In genomic region chr10:24738456-24738855, GRCm38 (mm10) we compare ENCODE assay signal across 22 mouse cellular contexts. TPM values are rescaled to one million over a fixed set of nuclear protein-coding genes. Genes with fewer than 3 reads are reported as not detected.
DNase-seq lines count a peak whose midpoint lies in the region; ATAC-seq lines count a peak whose summit lies in the region.
"Had no signal": no experiment of that assay in that cellular context is flagged by ENCODE, and none has a peak within 500 bp of the region (broad histone marks: within the 10 kb centered on the region; RNA-seq: fewer than 3 reads in every experiment).

No protein-coding gene starts in this region.

- no peak for ATAC-seq in embryonic facial prominence, embryonic 11.5 days (replicated peaks; ENCODE audit: insufficient number of reproducible peaks, low FRiP score, low TSS enrichment, low read depth)
- no peak for ATAC-seq in midbrain, embryonic 14.5 days (ENCODE audit: low FRiP score, low TSS enrichment)
- ATAC-seq in midbrain, embryonic 15.5 days (replicated peaks): no peak
- ATAC-seq: lung, postnatal 0 days had no signal

- no peaks in the 10 kb centered on the region for H3K4me1 ChIP-seq in embryonic facial prominence, embryonic 11.5 days (ENCODE audit: control insufficient read depth, insufficient read depth, low read length)
- H3K4me1 ChIP-seq in embryonic facial prominence, embryonic 10.5 days: no peaks in the 10 kb centered on the region; the same call in 1 of the 2 replicates
- H3K4me1 ChIP-seq in midbrain, embryonic 14.5 days (ENCODE audit: control insufficient read depth, insufficient read depth, low read length): no peaks in the 10 kb centered on the region
- H3K4me1 ChIP-seq in midbrain, embryonic 15.5 days: no peaks in the 10 kb centered on the region
- H3K4me1 ChIP-seq: forebrain, embryonic 10.5 days; hindbrain, embryonic 15.5 days had no signal

- H3K27ac ChIP-seq in embryonic facial prominence, embryonic 11.5 days (replicated peaks; ENCODE audit: low read depth, low read length): no peak overlapping the region
- no peak overlapping the region for H3K27ac ChIP-seq in embryonic facial prominence, embryonic 10.5 days (replicated peaks)
- no peak overlapping the region for H3K27ac ChIP-seq in midbrain, embryonic 14.5 days (replicated peaks; ENCODE audit: low read depth, low read length)
- H3K27ac ChIP-seq in midbrain, embryonic 15.5 days: no peak overlapping the region
- H3K27ac ChIP-seq: embryonic facial prominence, embryonic 15.5 days; forebrain, embryonic 10.5 days; heart, embryonic 13.5 days; hindbrain, embryonic 15.5 days; kidney, postnatal 0 days; liver, embryonic 14.5 days; stomach, postnatal 0 days had no signal

- H3K4me2 ChIP-seq in embryonic facial prominence, embryonic 11.5 days (ENCODE audit: low read depth, low read length): no peak overlapping the region
- no peak overlapping the region for H3K4me2 ChIP-seq in midbrain, embryonic 14.5 days (ENCODE audit: low read length)
- no peak overlapping the region for H3K4me2 ChIP-seq in midbrain, embryonic 15.5 days
- H3K4me2 ChIP-seq: embryonic facial prominence, embryonic 15.5 days; heart, embryonic 13.5 days; hindbrain, embryonic 15.5 days; midbrain, embryonic 11.5 days had no signal

- H3K27me3 ChIP-seq in embryonic facial prominence, embryonic 11.5 days (ENCODE audit: control insufficient read depth, insufficient read depth, low read length): no peaks in the 10 kb centered on the region
- no peaks in the 10 kb centered on the region for H3K27me3 ChIP-seq in embryonic facial prominence, embryonic 10.5 days (replicated peaks; ENCODE audit: low read depth, poor library complexity, severe bottlenecking)
- no peaks in the 10 kb centered on the region for H3K27me3 ChIP-seq in midbrain, embryonic 14.5 days (ENCODE audit: control insufficient read depth, insufficient read depth, low read length)
- no peaks in the 10 kb centered on the region for H3K27me3 ChIP-seq in midbrain, embryonic 15.5 days (replicated peaks)
- H3K27me3 ChIP-seq: embryonic facial prominence, embryonic 15.5 days; heart, embryonic 13.5 days; hindbrain, embryonic 15.5 days had no signal

- no peak overlapping the region for H3K9ac ChIP-seq in embryonic facial prominence, embryonic 11.5 days (replicated peaks; ENCODE audit: low read length)
- H3K9ac ChIP-seq in midbrain, embryonic 14.5 days (replicated peaks; ENCODE audit: low read length): no peak overlapping the region
- H3K9ac ChIP-seq in midbrain, embryonic 15.5 days: no peak overlapping the region
- H3K9ac ChIP-seq: embryonic facial prominence, embryonic 15.5 days; heart, embryonic 13.5 days; hindbrain, embryonic 15.5 days; liver, embryonic 14.5 days had no signal

- 68% methylated on average over 2 of the region's 2 CpGs for WGBS in embryonic facial prominence, embryonic 11.5 days
- WGBS in embryonic facial prominence, embryonic 10.5 days: 73% methylated on average over 2 of the region's 2 CpGs
- 79% methylated on average over 2 of the region's 2 CpGs for whole genome bisulfite sequencing in midbrain, embryonic 14.5 days
- 74% methylated on average over 2 of the region's 2 CpGs for WGBS in midbrain, embryonic 15.5 days

- H3K4me3 ChIP-seq in embryonic facial prominence, embryonic 11.5 days (ENCODE audit: low read depth, low read length): no peak overlapping the region
- no peak overlapping the region for H3K4me3 ChIP-seq in embryonic facial prominence, embryonic 10.5 days
- H3K4me3 ChIP-seq in midbrain, embryonic 14.5 days (replicated peaks; ENCODE audit: low read depth, low read length): no peak overlapping the region
- H3K4me3 ChIP-seq in midbrain, embryonic 15.5 days: no peak overlapping the region
- H3K4me3 ChIP-seq: embryonic facial prominence, embryonic 15.5 days; forebrain, embryonic 10.5 days; heart, embryonic 13.5 days; hindbrain, embryonic 15.5 days; myocyte had no signal

- H3K9me3 ChIP-seq in embryonic facial prominence, embryonic 11.5 days (replicated peaks; ENCODE audit: control insufficient read depth, low read length): no peaks in the 10 kb centered on the region
- H3K9me3 ChIP-seq in embryonic facial prominence, embryonic 10.5 days: no peaks in the 10 kb centered on the region
- H3K9me3 ChIP-seq in midbrain, embryonic 14.5 days (ENCODE audit: control insufficient read depth, low read length): no peaks in the 10 kb centered on the region
- no peaks in the 10 kb centered on the region for H3K9me3 ChIP-seq in midbrain, embryonic 15.5 days
- H3K9me3 ChIP-seq: embryonic facial prominence, embryonic 15.5 days; G1E; heart, embryonic 13.5 days; hindbrain, embryonic 15.5 days had no signal

- H3K36me3 ChIP-seq in embryonic facial prominence, embryonic 11.5 days (replicated peaks; ENCODE audit: control insufficient read depth, insufficient read depth, low read depth, low read length): no peaks in the 10 kb centered on the region
- no peaks in the 10 kb centered on the region for H3K36me3 ChIP-seq in embryonic facial prominence, embryonic 10.5 days (replicated peaks)
- no peaks in the 10 kb centered on the region for H3K36me3 ChIP-seq in midbrain, embryonic 14.5 days (ENCODE audit: control insufficient read depth, insufficient read depth, low read length)
- H3K36me3 ChIP-seq in midbrain, embryonic 15.5 days (replicated peaks): no peaks in the 10 kb centered on the region
- H3K36me3 ChIP-seq: embryonic facial prominence, embryonic 15.5 days; forebrain, embryonic 10.5 days; G1E; heart, embryonic 13.5 days; hindbrain, embryonic 15.5 days had no signal

- DNase-seq in adrenal gland, postnatal 10 days: peak; percentile 23
- no peak for DNase-seq in adrenal gland, postnatal 36 days
- peak; percentile 57 for DNase-seq in embryonic facial prominence, embryonic 11.5 days (ENCODE audit: low spot score)
- DNase-seq in embryonic facial prominence, embryonic 10.5 days (ENCODE audit: low spot score): no peak
- DNase-seq in midbrain, embryonic 14.5 days: peak; percentile 63
- DNase-seq in retina, postnatal 1 day: peak; percentile 71
- no peak for DNase-seq in right cerebral cortex, postnatal 4 days
- DNase-seq: gastrocnemius, postnatal 10 days; heart, adult 11 months; kidney, adult 11 months had no signal

RNA-seq across cellular contexts. Expression of gene Enpp1, which starts 26.5 kb away (rescaled TPM):
- total RNA-seq in adrenal gland, postnatal 10 days (2021): 1 to 10 TPM; 5.3 to 7.0 TPM
- total RNA-seq in adrenal gland, postnatal 36 days (2021): 1 to 10 TPM; 2.7 to 3.8 TPM
- polyA plus RNA-seq in embryonic facial prominence, embryonic 11.5 days (2014; fragmentation: Nextera tagmentation; extraction: Ambion mirVana): 0.68 and 1.4 TPM in 2 replicates
- 0.62 and 1.0 TPM in 2 replicates for polyA plus RNA-seq in embryonic facial prominence, embryonic 10.5 days (2016; fragmentation: Nextera tagmentation; extraction: Ambion mirVana)
- polyA plus RNA-seq in midbrain, embryonic 14.5 days (2014; fragmentation: Nextera tagmentation; extraction: Ambion mirVana): 0.55 and 4.2 TPM in 2 replicates
- polyA plus RNA-seq in midbrain, embryonic 15.5 days (2015; fragmentation: Nextera tagmentation; extraction: Ambion mirVana): 2.6 and 3.4 TPM in 2 replicates
- polyA plus RNA-seq: G1E had no signal

Comparison
In these comparisons a context has a peak if more than half of its experiments do, and no peak if none do; other contexts are left out.
1. DNase-seq: peak in adrenal gland, postnatal 10 days (single experiment), embryonic facial prominence, embryonic 11.5 days (single experiment), midbrain, embryonic 14.5 days (single experiment) and retina, postnatal 1 day (single experiment); none in adrenal gland, postnatal 36 days (0 of 2), embryonic facial prominence, embryonic 10.5 days (single experiment) and right cerebral cortex, postnatal 4 days (single experiment).